Mouse (Mus musculus) olfactory bulb, adult 2 months (tissue): ENCODE results near the gene Clock.

Experiments used
- CTCF ChIP-seq: fragments of 200-500 bp; IDR thresholded peaks from 2 replicates; pipeline ENCODE4 v1.5.1; 2012; ENCODE audit warnings: low read depth, mild to moderate bottlenecking, low read length, moderate library complexity; ENCODE audit not compliant: insufficient read depth
- POLR2A ChIP-seq: fragments of 200-500 bp; IDR thresholded peaks from 2 replicates; pipeline ENCODE4 v1.6.1; 2012; ENCODE audit warnings: mild to moderate bottlenecking, low read depth, low read length, moderate library complexity; ENCODE audit not compliant: insufficient read depth

DNA sequence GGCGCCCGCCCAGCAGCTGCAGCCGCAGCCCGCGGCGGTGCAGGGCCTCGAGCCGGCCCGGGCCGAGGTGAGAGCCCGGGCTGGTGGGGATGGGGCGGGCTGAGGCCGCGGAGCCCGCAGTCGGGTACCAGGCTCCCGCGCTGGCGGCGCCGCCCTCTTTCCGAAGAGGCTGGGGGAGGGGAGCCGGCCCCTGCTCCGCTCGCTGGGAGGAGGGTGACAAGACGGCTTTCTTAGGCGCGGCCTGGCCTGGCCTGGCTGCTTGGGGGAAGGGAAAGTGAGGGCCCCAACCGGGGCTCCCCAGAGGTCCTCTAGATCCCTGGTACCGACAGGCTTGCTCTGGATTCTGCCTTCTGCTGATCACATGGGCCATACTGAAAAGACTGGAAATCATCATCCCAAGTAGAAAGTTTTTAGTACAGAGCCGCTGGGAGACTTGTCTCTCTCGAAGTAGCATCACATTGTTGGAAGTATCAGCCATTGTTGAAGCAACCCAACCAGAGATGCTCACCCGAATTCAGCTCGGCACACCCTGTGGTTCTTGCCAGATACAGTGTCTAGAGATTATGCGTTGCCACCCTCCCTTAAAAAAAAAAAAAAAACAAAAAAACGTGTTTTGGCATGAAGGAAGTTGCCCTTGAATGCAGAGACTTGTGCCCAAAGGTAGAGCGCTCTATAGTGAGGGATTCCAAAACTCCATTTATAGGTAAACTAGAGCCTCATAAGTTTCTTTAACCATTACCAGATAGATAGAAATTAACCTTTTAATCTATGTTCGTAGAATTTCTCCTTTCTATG is 120.1 kb downstream of the Clock start:
- no peak for TF ChIP-seq CTCF
- TF ChIP-seq POLR2A, result no peak
